Mouse (Mus musculus): Measurements from ENCODE around the gene Gm21974. TPM values are rescaled to one million over a fixed set of nuclear protein-coding genes. Genes with fewer than 3 reads are reported as not detected.
A peak's percentile ranks its signal among the peaks of the same experiment; 100 is the strongest.
"Not testable (repeated sequence)": the region's sequence is repeated elsewhere in the genome, so short reads cannot be mapped to it uniquely, and the experiment has no call there.

Gene Gm21974
- polyA plus RNA-seq, 1 experiment from 2014 or later = not detected

DNA sequence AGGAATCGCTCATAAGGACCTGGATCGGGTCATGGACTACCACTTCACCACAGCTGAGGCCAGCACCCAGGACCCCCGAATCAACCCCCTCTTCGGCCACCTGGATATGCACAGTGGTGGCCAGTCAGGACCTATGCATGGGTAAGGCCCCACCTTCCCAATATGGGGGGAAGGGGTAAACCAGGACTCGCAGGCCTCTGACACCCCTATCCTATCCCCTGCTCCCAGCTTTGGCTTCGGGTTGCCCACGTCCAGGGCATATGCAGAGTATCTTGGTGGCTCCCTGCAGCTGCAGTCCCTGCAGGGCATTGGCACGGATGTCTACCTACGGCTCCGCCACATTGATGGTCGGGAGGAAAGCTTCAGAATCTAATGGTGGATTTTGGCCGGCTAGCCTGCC lies 12.7 kb upstream of the Gm21974 start:
- H3K9me3 ChIP-seq (replicated peaks) = no peaks in the 10 kb centered on the region
- 96% methylated on average over 12 of the region's 12 CpGs for WGBS
- H3K27ac ChIP-seq = no peak overlapping the region
- no peak overlapping the region for H3K4me3 ChIP-seq
- H3K27me3 ChIP-seq (ENCODE audit: low read depth, poor library complexity, severe bottlenecking) = no peaks in the 10 kb centered on the region
- H3K4me1 ChIP-seq = peaks cover 24% of the 10 kb centered on the region
- peaks cover 53% of the 10 kb centered on the region for H3K36me3 ChIP-seq
- DNase-seq (ENCODE audit: low spot score) = no peak

DNA sequence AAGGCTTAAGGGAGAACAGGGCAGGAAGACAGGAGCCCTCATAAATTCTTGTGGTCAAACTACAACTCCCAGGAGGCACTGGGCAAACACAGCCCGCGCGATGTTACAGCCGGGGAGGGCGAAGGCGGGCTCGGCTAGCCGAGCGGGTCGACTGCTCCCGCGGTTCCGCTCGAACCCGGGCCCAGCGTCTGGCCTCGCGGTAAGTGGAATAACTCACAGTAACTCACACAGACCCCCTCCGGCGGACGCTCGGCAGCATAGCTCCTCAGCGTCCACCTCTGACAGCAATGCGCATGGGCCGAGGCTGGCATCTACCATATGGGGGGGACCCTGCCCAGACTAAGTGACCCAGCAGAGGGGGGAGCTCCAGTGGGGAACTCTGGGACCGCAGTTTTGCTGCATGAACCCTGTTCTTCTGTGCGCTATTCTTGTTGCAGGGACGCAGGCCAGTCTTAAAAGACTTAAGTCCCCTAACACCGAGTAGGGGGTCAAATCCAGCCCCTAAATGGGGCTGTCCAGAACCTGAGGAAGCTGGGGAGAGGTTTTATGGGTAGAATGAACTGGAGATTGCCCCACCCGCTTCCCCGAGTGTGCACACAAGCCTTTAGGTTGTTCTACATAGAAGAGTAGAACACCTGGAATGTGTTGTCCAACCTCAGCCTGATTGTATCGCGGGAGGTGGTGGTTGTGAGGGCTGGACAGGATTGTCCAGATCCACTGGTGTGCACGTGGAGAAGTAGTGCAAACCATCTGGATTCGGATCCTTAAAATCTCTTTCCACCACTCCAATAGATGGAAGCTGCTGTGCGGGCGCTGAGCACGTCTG lies 8.9 kb upstream of the Gm21974 start, which contains the start of gene Bckdk:
Bckdk (plus strand) TSS at position 112 of the 826 bp plus-strand sequence.
- peaks cover 42% of the 10 kb centered on the region for H3K36me3 ChIP-seq
- peak within 1 kb of the TSS; percentile 88 for H3K4me3 ChIP-seq
- 8% methylated on average over 38 of the region's 38 CpGs for WGBS
- H3K9me3 ChIP-seq (replicated peaks) = no peaks in the 10 kb centered on the region
- no peaks in the 10 kb centered on the region for H3K27me3 ChIP-seq (ENCODE audit: low read depth, poor library complexity, severe bottlenecking)
- H3K27ac ChIP-seq = peak within 1 kb of the TSS; percentile 95
- DNase-seq (ENCODE audit: low spot score) = peak; percentile 88
- H3K4me1 ChIP-seq = peaks cover 17% of the 10 kb centered on the region

DNA sequence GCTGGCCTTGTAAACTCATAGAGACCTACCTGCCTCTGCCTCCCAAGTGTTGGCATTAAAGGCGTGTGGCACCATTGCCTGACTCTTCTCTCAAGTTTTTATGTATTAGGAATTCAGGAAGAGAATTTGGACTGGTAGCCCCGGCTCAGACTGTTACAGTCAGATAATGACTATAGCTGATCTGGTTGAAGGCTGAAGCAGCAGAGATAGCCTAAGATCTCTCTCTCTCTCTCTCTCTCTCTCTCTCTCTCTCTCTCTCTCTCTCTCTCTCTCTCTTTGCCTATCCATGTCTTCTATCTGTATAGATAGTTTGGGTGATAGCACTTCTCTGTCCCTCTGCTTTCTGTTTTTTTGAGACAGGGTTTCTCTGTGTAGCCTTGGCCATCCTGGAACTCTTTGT lies 6.5 kb upstream of the Gm21974 start:
- 78% methylated on average over 2 of the region's 2 CpGs for WGBS
- H3K27ac ChIP-seq = no peak overlapping the region
- H3K9me3 ChIP-seq (replicated peaks) = no peaks in the 10 kb centered on the region
- H3K27me3 ChIP-seq (ENCODE audit: low read depth, poor library complexity, severe bottlenecking) = no peaks in the 10 kb centered on the region
- H3K4me1 ChIP-seq = peaks cover 17% of the 10 kb centered on the region
- H3K4me3 ChIP-seq = no peak overlapping the region
- H3K36me3 ChIP-seq = peaks cover 18% of the 10 kb centered on the region
- no peak for DNase-seq (ENCODE audit: low spot score)

DNA sequence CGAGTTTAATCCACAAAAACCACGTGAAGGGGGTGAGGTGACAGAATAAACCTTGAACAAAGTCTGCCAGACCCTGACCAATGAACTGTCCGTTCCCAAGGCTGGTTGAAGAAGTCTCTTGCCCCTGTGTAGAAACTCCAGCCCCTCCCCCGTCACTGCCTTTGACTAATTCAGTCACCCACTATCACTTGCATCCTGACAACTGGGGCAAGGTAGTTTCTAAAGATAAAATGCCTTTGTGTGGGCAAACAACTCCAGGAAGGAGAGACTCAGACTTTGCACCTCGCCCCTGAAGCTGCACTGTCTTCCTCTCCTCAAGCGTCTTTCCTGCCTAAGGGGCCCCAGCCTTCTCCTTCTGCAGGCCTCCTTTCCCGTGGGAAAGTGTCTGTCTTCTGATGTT lies 4.7 kb upstream of the Gm21974 start:
- Histone ChIP-seq H3K4me1 (peaks cover 15% of the 10 kb centered on the region), H3K27ac (no peak overlapping the region), H3K27me3 (ENCODE audit: low read depth, poor library complexity, severe bottlenecking) (no peaks in the 10 kb centered on the region), H3K9me3 (replicated peaks) (no peaks in the 10 kb centered on the region), H3K36me3 (0 out of 2 replicates have a peak, but pooled peaks cover under 1% of the 10 kb centered on the region), H3K4me3 (no peak overlapping the region)
- no peak for DNase-seq (ENCODE audit: low spot score)
- WGBS = 54% methylated on average over 7 of the region's 7 CpGs

DNA sequence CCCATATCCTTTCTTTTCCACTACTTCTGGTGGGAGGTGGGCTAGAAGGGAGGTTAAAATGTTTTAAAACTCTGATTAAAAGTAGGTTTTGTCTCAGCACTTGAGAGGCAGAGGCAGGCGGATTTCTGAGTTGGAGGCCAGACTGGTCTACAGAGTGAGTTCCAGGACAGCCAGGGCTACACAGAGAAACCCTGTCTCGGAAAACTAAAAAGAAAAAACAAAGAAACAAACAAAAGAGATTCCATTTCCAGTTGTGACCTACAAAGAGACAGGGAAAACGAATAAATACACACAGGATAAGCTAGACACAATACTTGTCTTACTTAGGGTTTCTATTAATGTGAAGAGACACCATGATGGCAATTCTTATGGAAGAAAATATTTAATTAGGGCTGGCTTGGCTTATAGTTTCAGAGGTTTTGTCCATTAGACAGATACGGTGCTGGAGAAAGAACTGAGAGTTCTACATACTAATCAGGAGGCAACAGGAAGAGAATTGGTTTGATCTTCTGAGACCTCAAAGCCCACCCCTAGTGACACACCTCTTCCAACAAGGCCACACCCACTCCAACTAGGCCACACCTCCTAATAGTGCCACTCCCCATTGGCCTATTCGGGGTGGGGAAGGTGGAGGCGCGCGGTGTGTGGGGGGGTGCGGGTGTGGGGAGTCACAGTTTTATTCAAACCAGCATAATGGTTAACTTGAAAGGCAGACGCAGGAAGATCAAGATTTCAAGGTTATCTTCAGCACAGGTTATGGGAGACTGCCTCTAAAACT lies 3.1 kb upstream of the Gm21974 start:
- no peaks in the 10 kb centered on the region for H3K9me3 ChIP-seq (replicated peaks)
- H3K4me3 ChIP-seq = no peak overlapping the region
- no peaks in the 10 kb centered on the region for H3K27me3 ChIP-seq (ENCODE audit: low read depth, poor library complexity, severe bottlenecking)
- no peak for DNase-seq (ENCODE audit: low spot score)
- peaks cover 6% of the 10 kb centered on the region for H3K36me3 ChIP-seq
- no peak overlapping the region for H3K27ac ChIP-seq
- WGBS = 37% methylated on average over 10 of the region's 10 CpGs
- H3K4me1 ChIP-seq = peaks cover 13% of the 10 kb centered on the region

DNA sequence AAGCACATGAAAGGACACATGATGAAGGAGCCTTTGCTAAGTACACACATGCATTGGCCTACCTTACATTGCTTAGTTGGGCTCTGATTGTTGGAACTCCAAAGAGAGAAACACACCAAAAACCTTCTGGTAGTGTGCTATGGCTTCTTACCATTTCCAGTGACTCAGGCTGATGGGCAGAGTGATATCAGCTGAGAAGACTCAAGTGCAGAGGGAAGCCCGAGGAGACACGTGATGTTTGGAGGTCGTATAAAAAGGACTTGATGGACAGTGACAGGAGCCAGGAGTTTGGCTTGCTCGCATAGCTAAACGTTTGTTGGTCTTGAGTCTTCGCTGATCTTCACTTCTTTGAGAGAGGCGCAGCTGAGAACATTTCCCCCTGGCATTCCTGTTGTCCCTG lies 2.3 kb upstream of the Gm21974 start:
- Histone ChIP-seq H3K27me3 (ENCODE audit: low read depth, poor library complexity, severe bottlenecking) (no peaks in the 10 kb centered on the region), H3K27ac (no peak overlapping the region), H3K36me3 (peaks cover 15% of the 10 kb centered on the region), H3K9me3 (replicated peaks) (no peaks in the 10 kb centered on the region), H3K4me1 (peaks cover 13% of the 10 kb centered on the region), H3K4me3 (no peak overlapping the region)
- no peak for DNase-seq (ENCODE audit: low spot score)
- WGBS = 89% methylated on average over 7 of the region's 7 CpGs

DNA sequence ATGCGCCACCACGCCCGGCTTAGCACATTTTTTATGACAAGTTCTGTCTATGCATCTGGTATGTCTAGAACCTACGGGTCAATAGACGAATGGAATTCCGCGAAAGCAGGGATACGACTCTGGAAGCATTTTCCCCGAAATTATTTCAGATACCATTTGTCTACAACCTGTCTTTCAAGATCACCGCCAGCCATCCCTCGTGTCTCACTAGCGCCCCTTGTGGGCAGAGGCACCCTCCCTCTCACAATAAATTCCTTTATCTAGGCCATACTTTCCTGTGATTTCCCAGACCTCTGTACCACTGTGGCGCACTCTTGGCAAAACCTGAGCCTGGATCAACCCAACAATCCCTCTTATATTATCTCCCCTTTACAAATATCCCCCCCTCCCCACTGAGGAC lies 1.1 kb upstream of the Gm21974 start:
- peaks cover 13% of the 10 kb centered on the region for H3K4me1 ChIP-seq
- 58% methylated on average over 13 of the region's 13 CpGs for WGBS
- H3K9me3 ChIP-seq (replicated peaks) = no peaks in the 10 kb centered on the region
- no peak overlapping the region for H3K27ac ChIP-seq
- no peaks in the 10 kb centered on the region for H3K27me3 ChIP-seq (ENCODE audit: low read depth, poor library complexity, severe bottlenecking)
- no peak overlapping the region for H3K4me3 ChIP-seq
- peak; percentile 60 for DNase-seq (ENCODE audit: low spot score)
- H3K36me3 ChIP-seq = peaks cover 25% of the 10 kb centered on the region

DNA sequence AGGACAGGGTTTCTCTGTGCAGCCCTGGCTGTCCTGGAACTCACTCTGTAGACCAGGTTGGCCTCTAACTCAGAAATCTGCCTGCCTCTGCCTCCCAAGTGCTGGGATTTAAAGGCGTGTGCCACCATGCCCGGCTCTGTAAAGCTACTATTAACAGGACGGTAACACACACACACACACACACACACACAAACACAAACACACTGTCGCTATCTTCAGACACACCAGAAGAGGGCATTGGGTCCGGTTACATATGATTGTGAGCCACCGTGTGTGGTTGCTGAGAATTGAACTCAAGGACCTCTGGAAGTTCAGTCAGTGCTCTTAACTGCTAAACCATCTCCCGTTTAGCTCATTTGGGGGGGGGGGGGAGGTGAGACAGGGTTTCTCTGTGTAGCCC lies 637 bp upstream of the Gm21974 start:
- DNase-seq (ENCODE audit: low spot score); H3K27me3 ChIP-seq (ENCODE audit: low read depth, poor library complexity, severe bottlenecking); H3K9me3 ChIP-seq (replicated peaks): not testable (repeated sequence)
- peak overlapping the region; percentile 67 for H3K4me3 ChIP-seq
- WGBS = 74% methylated on average over 7 of the region's 7 CpGs
- H3K4me1 ChIP-seq = peaks cover 13% of the 10 kb centered on the region
- peak overlapping the region; percentile 82; the same call in 1 of the 2 replicates for H3K27ac ChIP-seq
- H3K36me3 ChIP-seq = peaks cover 30% of the 10 kb centered on the region

DNA sequence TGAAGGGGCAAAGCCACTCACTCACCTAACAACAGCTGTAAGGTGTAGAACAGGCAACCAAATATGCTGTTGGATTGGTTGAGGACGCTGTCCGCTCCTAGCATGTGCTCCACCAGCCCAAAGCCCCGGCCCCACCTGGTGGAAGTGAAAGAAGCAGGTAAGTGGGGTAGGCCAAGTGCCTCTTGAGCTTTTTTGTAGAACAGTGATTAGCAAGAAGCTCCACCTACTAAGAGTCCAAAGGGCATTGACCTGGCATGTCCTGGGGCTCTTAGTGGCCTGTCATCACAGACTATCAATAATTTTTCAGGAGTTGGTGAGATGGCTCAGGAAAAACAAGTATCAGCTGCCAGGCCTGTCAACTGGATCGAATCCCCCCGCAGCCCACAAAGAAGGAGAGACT lies 774 bp downstream of the Gm21974 start:
- H3K36me3 ChIP-seq = peaks cover 43% of the 10 kb centered on the region
- no peak for DNase-seq (ENCODE audit: low spot score)
- H3K4me3 ChIP-seq = peak overlapping the region; percentile 67
- H3K27me3 ChIP-seq (ENCODE audit: low read depth, poor library complexity, severe bottlenecking) = no peaks in the 10 kb centered on the region
- no peaks in the 10 kb centered on the region for H3K9me3 ChIP-seq (replicated peaks)
- H3K4me1 ChIP-seq = peaks cover 13% of the 10 kb centered on the region
- H3K27ac ChIP-seq = no peak overlapping the region
- 76% methylated on average over 5 of the region's 5 CpGs for WGBS

DNA sequence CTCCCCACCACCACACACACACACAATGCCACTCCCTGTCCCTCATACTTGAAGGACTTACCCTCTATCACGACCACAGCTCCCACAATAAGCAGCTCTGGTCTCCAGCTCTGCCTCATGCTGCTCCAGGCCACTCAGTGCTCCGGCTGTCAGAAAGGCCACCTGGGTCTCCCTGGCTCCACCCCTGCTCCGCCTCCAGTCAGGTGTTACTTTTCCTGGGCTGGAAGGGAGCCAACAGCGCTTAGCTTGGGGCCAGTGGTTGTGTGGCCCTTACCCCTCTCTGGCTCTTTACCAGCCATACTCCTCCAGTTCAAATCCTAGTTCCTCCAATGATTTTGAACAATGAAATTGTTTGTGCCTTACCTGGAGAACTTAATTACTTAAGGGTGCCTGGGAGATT lies 4.5 kb downstream of the Gm21974 start, which contains the start of gene Prss53:
Prss53 (minus strand) TSS at position 173 of the 400 bp plus-strand sequence.
- peaks cover 13% of the 10 kb centered on the region for H3K4me1 ChIP-seq
- no peak within 1 kb of the TSS for H3K4me3 ChIP-seq
- DNase-seq (ENCODE audit: low spot score) = no peak
- H3K36me3 ChIP-seq = peaks cover 80% of the 10 kb centered on the region
- 25% methylated on average over 4 of the region's 4 CpGs for WGBS
- no peaks in the 10 kb centered on the region for H3K9me3 ChIP-seq (replicated peaks)
- no peak within 1 kb of the TSS for H3K27ac ChIP-seq
- H3K27me3 ChIP-seq (ENCODE audit: low read depth, poor library complexity, severe bottlenecking) = no peaks in the 10 kb centered on the region

DNA sequence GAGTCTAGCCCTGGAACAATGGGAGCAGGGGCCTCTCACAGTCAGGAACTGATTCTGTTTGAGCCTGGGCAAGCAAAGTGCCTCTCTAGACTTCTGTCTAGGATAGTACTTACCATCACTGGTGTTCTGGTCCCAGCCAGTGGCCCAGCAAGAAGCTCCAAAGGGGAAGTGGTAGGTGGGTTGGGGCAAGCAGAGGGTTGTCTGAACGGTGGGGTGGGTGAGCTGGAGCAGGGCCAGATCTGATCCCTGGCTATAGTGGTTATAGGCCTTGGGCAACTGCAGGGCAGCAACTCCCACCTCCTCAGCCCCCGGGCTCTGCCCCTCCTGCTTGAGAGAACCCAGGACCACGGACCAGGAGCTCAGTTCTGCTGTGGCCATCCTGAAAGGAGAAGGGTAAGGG lies 6.4 kb downstream of the Gm21974 start:
- no peaks in the 10 kb centered on the region for H3K9me3 ChIP-seq (replicated peaks)
- peaks cover 98% of the 10 kb centered on the region for H3K36me3 ChIP-seq
- H3K27ac ChIP-seq = no peak overlapping the region
- H3K4me3 ChIP-seq = no peak overlapping the region
- DNase-seq (ENCODE audit: low spot score) = no peak
- whole genome bisulfite sequencing = 80% methylated on average over 3 of the region's 3 CpGs
- no peaks in the 10 kb centered on the region for H3K27me3 ChIP-seq (ENCODE audit: low read depth, poor library complexity, severe bottlenecking)
- H3K4me1 ChIP-seq = peaks cover 2% of the 10 kb centered on the region; the same call in 1 of the 2 replicates

DNA sequence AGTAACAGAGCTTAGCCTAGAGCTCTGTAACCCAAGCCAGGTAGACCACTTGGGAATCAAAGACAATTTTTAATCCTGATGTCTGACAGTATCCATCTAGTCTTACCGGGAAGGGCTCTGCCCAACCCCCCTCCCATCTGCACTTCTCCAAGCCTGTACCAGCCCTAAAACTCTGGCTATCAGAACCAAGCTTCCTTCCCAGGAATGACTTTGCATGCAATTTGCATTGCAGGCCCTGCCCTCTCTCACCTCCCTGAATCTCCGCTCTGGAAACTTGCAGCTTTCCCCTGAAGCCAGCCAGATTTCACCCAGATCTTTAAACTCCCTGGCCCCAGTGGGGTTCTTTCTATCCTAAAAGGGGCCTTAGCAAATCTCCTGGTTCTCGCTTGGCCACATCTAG lies 7.5 kb downstream of the Gm21974 start:
- DNase-seq (ENCODE audit: low spot score) = no peak
- Histone ChIP-seq H3K27me3 (ENCODE audit: low read depth, poor library complexity, severe bottlenecking) (no peaks in the 10 kb centered on the region), H3K4me1 (peaks cover 9% of the 10 kb centered on the region; the same call in 1 of the 2 replicates), H3K27ac (no peak overlapping the region), H3K4me3 (no peak overlapping the region), H3K36me3 (peaks cover 98% of the 10 kb centered on the region), H3K9me3 (replicated peaks) (no peaks in the 10 kb centered on the region)
- 84% methylated on average over 3 of the region's 3 CpGs for WGBS

DNA sequence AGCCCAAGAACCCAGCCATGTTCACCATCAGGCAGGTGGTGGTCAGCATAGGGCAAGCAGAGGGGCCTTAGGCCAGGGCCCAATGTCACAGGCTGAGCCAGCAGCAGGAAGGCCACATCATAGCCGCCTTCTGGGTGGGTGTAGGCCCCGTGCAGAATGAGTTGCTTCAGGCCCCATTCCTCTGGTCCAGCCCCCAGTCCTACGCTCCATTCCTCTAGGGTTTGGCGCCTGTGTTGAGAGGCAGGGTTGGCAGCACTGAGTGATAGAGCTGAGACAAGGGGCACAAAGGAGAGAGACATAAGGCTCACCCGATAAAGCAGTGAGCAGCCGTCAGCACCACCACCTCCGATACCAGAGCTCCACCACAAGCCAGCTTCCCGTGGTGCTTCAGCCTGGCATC lies 8.1 kb downstream of the Gm21974 start:
- DNase-seq (ENCODE audit: low spot score) = no peak
- H3K9me3 ChIP-seq (replicated peaks) = no peaks in the 10 kb centered on the region
- peaks cover 9% of the 10 kb centered on the region; the same call in 1 of the 2 replicates for H3K4me1 ChIP-seq
- 80% methylated on average over 8 of the region's 8 CpGs for WGBS
- peaks cover 98% of the 10 kb centered on the region for H3K36me3 ChIP-seq
- H3K4me3 ChIP-seq = no peak overlapping the region
- H3K27ac ChIP-seq = no peak overlapping the region
- no peaks in the 10 kb centered on the region for H3K27me3 ChIP-seq (ENCODE audit: low read depth, poor library complexity, severe bottlenecking)
